Mouse (Mus musculus): Measurements from ENCODE around the gene Bcat2.

DNA sequence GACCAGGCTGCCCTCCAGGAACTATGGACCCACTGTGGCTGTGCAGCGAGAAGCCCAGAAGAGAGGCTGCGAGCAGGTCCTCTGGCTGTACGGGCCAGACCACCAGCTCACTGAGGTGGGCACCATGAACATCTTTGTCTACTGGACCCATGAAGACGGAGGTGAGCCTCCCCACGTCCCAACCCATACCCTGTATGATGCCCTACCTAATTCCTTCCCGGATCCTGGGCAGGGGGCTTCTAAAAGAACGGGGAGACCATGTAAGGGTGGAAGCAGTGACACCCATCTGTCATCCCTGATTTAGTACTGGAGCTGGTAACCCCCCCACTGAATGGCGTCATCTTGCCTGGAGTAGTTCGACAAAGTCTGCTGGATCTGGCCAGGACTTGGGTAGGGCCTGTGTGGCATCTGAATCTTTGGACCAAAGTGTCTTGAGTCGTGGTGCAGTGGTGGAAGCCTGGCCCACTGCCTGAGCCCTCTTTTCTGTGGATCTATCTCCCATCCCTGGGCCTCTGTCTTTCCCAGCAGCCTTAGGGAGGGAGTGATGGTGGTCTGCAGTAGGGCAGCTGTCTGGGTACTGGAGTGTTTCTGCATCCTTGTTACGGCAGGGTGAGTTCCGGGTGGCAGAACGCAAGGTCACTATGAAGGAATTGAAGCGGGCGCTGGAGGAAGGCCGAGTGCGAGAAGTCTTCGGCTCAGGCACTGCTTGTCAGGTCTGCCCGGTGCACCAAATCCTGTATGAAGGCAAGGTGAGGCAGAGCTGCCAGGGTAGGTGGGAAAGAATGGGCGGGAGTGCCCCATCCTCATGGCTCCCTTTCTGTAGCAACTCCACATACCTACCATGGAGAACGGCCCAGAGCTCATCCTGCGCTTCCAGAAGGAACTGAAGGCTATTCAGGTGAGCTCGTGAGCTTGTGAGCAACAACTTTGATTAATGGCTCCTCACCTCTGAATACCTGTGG lies 18.0 kb downstream of the Bcat2 start:
- TF ChIP-seq CTCF (IDR thresholded peaks at IDR 0.05; ENCODE audit: borderline replicate concordance, control insufficient read depth, extremely low read depth, insufficient read depth, low read length, poor library complexity): no peak
- no peak for TF ChIP-seq POLR2A (IDR thresholded peaks at IDR 0.05; ENCODE audit: control insufficient read depth, extremely low read depth, insufficient read depth, low read length, poor library complexity)
